Mouse (Mus musculus): ENCODE results near the gene Fam120c. TPM values are rescaled to one million over a fixed set of nuclear protein-coding genes. Genes with fewer than 3 reads are reported as not detected.

Fam120c gene
- polyA plus RNA-seq (2016; fragmentation: Nextera tagmentation; extraction: Ambion mirVana) = 1.9 and 2.2 TPM in 2 replicates

GRCm38 (mm10) chrX:151343761-151344500 is at the start of gene Fam120c:
Gene Fam120c, plus strand, starts transcription at chrX:151344175.
- Histone ChIP-seq H3K27ac (peak within 1 kb of the TSS; percentile 86), H3K27me3 (ENCODE audit: low read depth, poor library complexity, severe bottlenecking) (peaks cover 86% of the 10 kb centered on the region), H3K4me1 (peaks cover 9% of the 10 kb centered on the region; the same call in 1 of the 2 replicates), H3K9me3 (replicated peaks) (no peaks in the 10 kb centered on the region), H3K4me3 (peak within 1 kb of the TSS; percentile 74), H3K36me3 (no peaks in the 10 kb centered on the region)
- peak; percentile 85 for DNase-seq (ENCODE audit: low spot score)
- WGBS = 7% methylated on average over 41 of the region's 56 CpGs

GRCm38 (mm10) chrX:151298329-151298728 is 45.6 kb upstream of the Fam120c start:
- Histone ChIP-seq H3K9me3 (replicated peaks) (no peaks in the 10 kb centered on the region), H3K4me1 (no peaks in the 10 kb centered on the region), H3K27me3 (ENCODE audit: low read depth, poor library complexity, severe bottlenecking) (peaks cover 37% of the 10 kb centered on the region; the same call in 1 of the 2 replicates), H3K4me3 (no peak overlapping the region), H3K36me3 (no peaks in the 10 kb centered on the region), H3K27ac (no peak overlapping the region)
- no peak for DNase-seq (ENCODE audit: low spot score)

GRCm38 (mm10) chrX:151313732-151314131 is 30.2 kb upstream of the Fam120c start:
- WGBS = 77% methylated on average over 4 of the region's 4 CpGs
- DNase-seq (ENCODE audit: low spot score) = no peak
- H3K4me3 ChIP-seq = no peak overlapping the region

GRCm38 (mm10) chrX:151333615-151334014 is 10.4 kb upstream of the Fam120c start:
- Histone ChIP-seq H3K9me3 (replicated peaks) (no peaks in the 10 kb centered on the region), H3K27me3 (ENCODE audit: low read depth, poor library complexity, severe bottlenecking) (peaks cover 60% of the 10 kb centered on the region), H3K36me3 (no peaks in the 10 kb centered on the region), H3K4me3 (no peak overlapping the region), H3K4me1 (no peaks in the 10 kb centered on the region), H3K27ac (no peak overlapping the region)
- DNase-seq (ENCODE audit: low spot score) = no peak
- 94% methylated on average over 2 of the region's 2 CpGs for WGBS

More at GRCm38 (mm10) chrX:151313732-151314131, 30.2 kb upstream of the Fam120c start:
- Histone ChIP-seq H3K27me3 (ENCODE audit: low read depth, poor library complexity, severe bottlenecking) (peaks cover 57% of the 10 kb centered on the region), H3K9me3 (replicated peaks) (no peaks in the 10 kb centered on the region), H3K27ac (no peak overlapping the region), H3K36me3 (no peaks in the 10 kb centered on the region), H3K4me1 (no peaks in the 10 kb centered on the region)

- no peaks in the 10 kb centered on the region for H3K4me1 ChIP-seq
- peaks cover 91% of the 10 kb centered on the region for H3K27me3 ChIP-seq (ENCODE audit: low read depth, poor library complexity, severe bottlenecking)
- H3K36me3 ChIP-seq = no peaks in the 10 kb centered on the region
- H3K27ac ChIP-seq = no peak overlapping the region
- no peak for DNase-seq (ENCODE audit: low spot score)
- no peak overlapping the region for H3K4me3 ChIP-seq
- H3K9me3 ChIP-seq (replicated peaks) = no peaks in the 10 kb centered on the region
- WGBS = 85% methylated on average over 4 of the region's 4 CpGs
Observed at GRCm38 (mm10) chrX:151337804-151338203, 6.2 kb upstream of the Fam120c start.

GRCm38 (mm10) chrX:151344501-151344984 is 568 bp downstream of the Fam120c start:
- WGBS = 11% methylated on average over 27 of the region's 33 CpGs
- Histone ChIP-seq H3K4me1 (peaks cover 9% of the 10 kb centered on the region; the same call in 1 of the 2 replicates), H3K36me3 (no peaks in the 10 kb centered on the region), H3K4me3 (peak overlapping the region; percentile 74), H3K27me3 (ENCODE audit: low read depth, poor library complexity, severe bottlenecking) (peaks cover 84% of the 10 kb centered on the region), H3K9me3 (replicated peaks) (no peaks in the 10 kb centered on the region), H3K27ac (peak overlapping the region; percentile 86)
- no peak for DNase-seq (ENCODE audit: low spot score)

GRCm38 (mm10) chrX:151345333-151346125 is 1.6 kb downstream of the Fam120c start:
- Histone ChIP-seq H3K36me3 (no peaks in the 10 kb centered on the region), H3K4me1 (peaks cover 9% of the 10 kb centered on the region; the same call in 1 of the 2 replicates), H3K9me3 (replicated peaks) (no peaks in the 10 kb centered on the region), H3K27me3 (ENCODE audit: low read depth, poor library complexity, severe bottlenecking) (peaks cover 75% of the 10 kb centered on the region), H3K4me3 (peak overlapping the region; percentile 74), H3K27ac (no peak overlapping the region)
- 41% methylated on average over 11 of the region's 11 CpGs for WGBS
- no peak for DNase-seq (ENCODE audit: low spot score)

- no peak for DNase-seq (ENCODE audit: low spot score)
- Histone ChIP-seq H3K36me3 (no peaks in the 10 kb centered on the region), H3K27ac (no peak overlapping the region), H3K4me3 (no peak overlapping the region), H3K4me1 (peaks cover 9% of the 10 kb centered on the region; the same call in 1 of the 2 replicates), H3K27me3 (ENCODE audit: low read depth, poor library complexity, severe bottlenecking) (peaks cover 62% of the 10 kb centered on the region), H3K9me3 (replicated peaks) (no peaks in the 10 kb centered on the region)
Observed at GRCm38 (mm10) chrX:151347278-151347677, 3.3 kb downstream of the Fam120c start.

GRCm38 (mm10) chrX:151349322-151349721 is 5.3 kb downstream of the Fam120c start:
- Histone ChIP-seq H3K4me1 (peaks cover 9% of the 10 kb centered on the region; the same call in 1 of the 2 replicates), H3K4me3 (no peak overlapping the region), H3K27ac (no peak overlapping the region), H3K36me3 (no peaks in the 10 kb centered on the region), H3K27me3 (ENCODE audit: low read depth, poor library complexity, severe bottlenecking) (peaks cover 51% of the 10 kb centered on the region), H3K9me3 (replicated peaks) (no peaks in the 10 kb centered on the region)
- WGBS = 89% methylated on average over 5 of the region's 5 CpGs
- no peak for DNase-seq (ENCODE audit: low spot score)

- 93% methylated on average over 10 of the region's 10 CpGs for WGBS
- H3K9me3 ChIP-seq (replicated peaks) = no peaks in the 10 kb centered on the region
Observed at GRCm38 (mm10) chrX:151418801-151419200, 74.8 kb downstream of the Fam120c start.

GRCm38 (mm10) chrX:151420791-151421190 is 76.8 kb downstream of the Fam120c start:
- Histone ChIP-seq H3K9me3 (replicated peaks) (no peaks in the 10 kb centered on the region), H3K27ac (no peak overlapping the region), H3K4me1 (no peaks in the 10 kb centered on the region), H3K36me3 (no peaks in the 10 kb centered on the region), H3K27me3 (ENCODE audit: low read depth, poor library complexity, severe bottlenecking) (peaks cover 47% of the 10 kb centered on the region), H3K4me3 (no peak overlapping the region)
- WGBS = 95% methylated on average over 1 of the region's 1 CpGs
- no peak for DNase-seq (ENCODE audit: low spot score)

More at GRCm38 (mm10) chrX:151418801-151419200, 74.8 kb downstream of the Fam120c start:
- no peak overlapping the region for H3K27ac ChIP-seq
- no peaks in the 10 kb centered on the region for H3K36me3 ChIP-seq
- H3K4me3 ChIP-seq = no peak overlapping the region
- DNase-seq (ENCODE audit: low spot score) = no peak
- H3K27me3 ChIP-seq (ENCODE audit: low read depth, poor library complexity, severe bottlenecking) = peaks cover 36% of the 10 kb centered on the region
- no peaks in the 10 kb centered on the region for H3K4me1 ChIP-seq

- peaks cover 34% of the 10 kb centered on the region for H3K27me3 ChIP-seq (ENCODE audit: low read depth, poor library complexity, severe bottlenecking)
- H3K4me1 ChIP-seq = no peaks in the 10 kb centered on the region
- DNase-seq (ENCODE audit: low spot score) = no peak
- no peak overlapping the region for H3K4me3 ChIP-seq
- no peaks in the 10 kb centered on the region for H3K9me3 ChIP-seq (replicated peaks)
- H3K36me3 ChIP-seq = no peaks in the 10 kb centered on the region
- H3K27ac ChIP-seq = no peak overlapping the region
Observed at GRCm38 (mm10) chrX:151443637-151444036, 99.7 kb downstream of the Fam120c start.

- 87% methylated on average over 1 of the region's 1 CpGs for WGBS
- no peaks in the 10 kb centered on the region for H3K36me3 ChIP-seq
Observed at GRCm38 (mm10) chrX:151444189-151444588, 100.2 kb downstream of the Fam120c start.

More at GRCm38 (mm10) chrX:151444189-151444588, 100.2 kb downstream of the Fam120c start:
- Histone ChIP-seq H3K9me3 (replicated peaks) (no peaks in the 10 kb centered on the region), H3K4me1 (no peaks in the 10 kb centered on the region), H3K27me3 (ENCODE audit: low read depth, poor library complexity, severe bottlenecking) (peaks cover 33% of the 10 kb centered on the region), H3K4me3 (no peak overlapping the region), H3K27ac (no peak overlapping the region)
- no peak for DNase-seq (ENCODE audit: low spot score)

All from limb, embryonic 10.5 days (tissue).